Mouse (Mus musculus): ENCODE measurements around the gene Dnal1. TPM values are rescaled to one million over a fixed set of nuclear protein-coding genes. Genes with fewer than 3 reads are reported as not detected.

Gene Dnal1
- polyA plus RNA-seq, 1 experiment from 2014 or later, result 4.9 TPM

DNA sequence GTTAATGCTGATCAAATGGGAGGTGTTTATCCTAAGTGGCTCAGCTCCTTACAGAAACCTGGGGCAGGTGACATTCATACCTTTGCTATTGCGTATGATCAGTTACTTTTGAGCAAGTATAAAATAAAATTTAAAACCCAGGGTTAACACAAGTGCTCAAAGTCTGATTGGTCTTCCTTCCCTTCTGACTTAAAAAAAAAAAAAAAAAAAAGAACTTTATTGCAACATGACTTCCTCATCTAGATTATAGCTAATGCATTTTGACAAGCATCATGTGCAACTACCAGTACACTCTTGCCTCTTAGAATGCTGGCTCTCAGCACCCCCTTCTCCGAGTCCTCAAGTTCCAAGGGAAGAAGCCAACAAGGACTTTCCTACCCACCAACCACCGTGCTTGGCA is 58.0 kb downstream of the Dnal1 start:
- Histone ChIP-seq H3K4me2 (no peak overlapping the region), H3K9me3 (no peaks in the 10 kb centered on the region), H3K9ac (no peak overlapping the region), H3K4me3 (no peak overlapping the region), H3K27me3 (no peaks in the 10 kb centered on the region), H3K27ac (replicated peaks) (no peak overlapping the region), H3K36me3 (peaks cover 29% of the 10 kb centered on the region), H3K4me1 (replicated peaks) (peaks cover 26% of the 10 kb centered on the region)
- no peak for ATAC-seq (ENCODE audit: low read depth)
- 96% methylated on average over 3 of the region's 3 CpGs for WGBS

DNA sequence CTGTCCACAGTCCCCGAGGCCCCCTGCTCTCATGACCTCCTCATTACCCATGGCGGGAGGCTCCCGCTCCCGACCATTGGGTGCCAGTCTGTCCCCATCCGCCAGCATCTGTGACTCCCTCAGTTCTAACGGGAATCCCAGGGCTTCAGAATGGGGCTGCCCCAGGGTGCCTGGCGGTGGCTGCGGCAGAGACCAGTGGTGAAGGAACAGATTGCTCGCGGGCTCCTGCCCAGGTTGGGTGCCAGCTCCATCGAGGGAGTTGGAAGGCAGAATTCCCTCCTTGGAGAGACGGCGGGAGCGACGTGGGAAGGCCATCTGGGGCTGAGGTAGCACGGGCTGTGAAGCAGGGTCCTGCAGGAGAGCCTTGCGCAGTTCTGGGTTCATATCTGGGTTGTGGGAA is 58.7 kb downstream of the Dnal1 start:
- no peak overlapping the region for H3K27ac ChIP-seq (replicated peaks)
- no peak overlapping the region for H3K9ac ChIP-seq
- no peak overlapping the region for H3K4me3 ChIP-seq
- peaks cover 29% of the 10 kb centered on the region for H3K36me3 ChIP-seq
- no peaks in the 10 kb centered on the region for H3K27me3 ChIP-seq
- H3K4me1 ChIP-seq (replicated peaks), result peaks cover 33% of the 10 kb centered on the region
- H3K4me2 ChIP-seq, result no peak overlapping the region
- H3K9me3 ChIP-seq, result no peaks in the 10 kb centered on the region
- WGBS, result 87% methylated on average over 17 of the region's 17 CpGs
- no peak for ATAC-seq (ENCODE audit: low read depth)

DNA sequence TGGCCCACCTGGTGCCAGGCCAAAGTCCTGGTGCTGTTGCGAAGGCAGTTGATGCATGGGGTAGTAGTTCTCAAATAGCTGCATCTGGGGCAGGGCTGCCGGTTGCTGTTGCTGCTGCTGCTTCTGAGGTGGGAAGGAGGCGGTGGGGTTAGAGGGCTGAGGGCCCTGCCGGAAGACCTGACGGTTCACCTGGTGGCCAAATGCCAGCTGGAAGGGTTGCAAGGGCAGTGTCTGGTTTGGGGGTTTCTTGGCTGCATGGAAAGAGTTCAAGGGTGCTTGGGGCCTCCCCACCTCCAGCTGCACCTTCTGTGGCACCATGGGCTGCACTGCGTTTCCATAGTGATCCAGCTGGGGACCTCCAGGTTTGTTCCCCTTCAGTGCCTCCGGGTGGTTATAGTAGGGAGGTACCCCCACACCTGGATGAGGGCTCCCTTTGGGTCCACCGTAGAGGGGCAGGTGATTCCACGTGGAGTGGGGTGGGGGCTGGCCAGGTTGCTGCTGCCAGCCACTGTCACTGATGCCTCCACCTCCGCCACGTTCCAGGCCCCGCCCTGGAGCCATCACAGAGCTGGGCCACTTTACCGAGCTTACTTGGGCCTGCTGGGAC is 59.2 kb downstream of the Dnal1 start:
- Histone ChIP-seq H3K4me1 (replicated peaks) (peaks cover 37% of the 10 kb centered on the region), H3K36me3 (peaks cover 29% of the 10 kb centered on the region), H3K27ac (replicated peaks) (no peak overlapping the region), H3K9ac (no peak overlapping the region), H3K4me3 (no peak overlapping the region), H3K27me3 (no peaks in the 10 kb centered on the region), H3K9me3 (no peaks in the 10 kb centered on the region), H3K4me2 (no peak overlapping the region)
- WGBS, result 93% methylated on average over 13 of the region's 13 CpGs
- ATAC-seq (ENCODE audit: low read depth), result no peak

DNA sequence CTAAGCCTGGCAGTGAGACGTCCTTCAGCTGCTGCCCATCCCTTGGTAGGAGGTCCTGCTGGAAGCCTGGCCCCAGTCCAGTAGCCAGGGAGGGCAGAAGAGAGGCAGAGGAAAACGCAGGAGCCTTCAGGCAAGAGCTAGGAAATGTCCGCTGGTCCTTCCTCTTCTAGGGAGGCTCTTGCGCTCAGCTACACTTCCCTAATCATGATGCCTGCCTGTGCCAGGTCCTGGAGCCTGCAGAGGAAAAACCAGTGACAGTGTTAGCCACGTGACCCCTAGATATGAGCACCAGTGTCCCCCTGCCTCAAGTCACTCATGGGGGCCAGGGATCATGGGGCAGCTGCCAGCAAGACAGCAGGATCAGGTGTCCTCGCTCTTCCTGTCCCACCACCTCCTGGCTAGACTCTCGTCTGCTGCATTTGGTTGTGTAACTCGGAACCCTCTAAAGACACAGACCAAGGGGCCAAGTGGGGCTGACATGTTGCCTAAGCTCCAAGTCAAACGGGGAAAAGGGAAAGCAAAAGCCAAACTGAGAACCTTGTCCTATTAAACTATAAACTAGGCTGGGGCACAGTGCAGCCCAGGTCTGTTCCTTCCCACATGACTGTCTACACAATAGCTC is 60.1 kb downstream of the Dnal1 start:
- H3K4me2 ChIP-seq, result no peak overlapping the region
- ATAC-seq (ENCODE audit: low read depth), result no peak
- peaks cover 46% of the 10 kb centered on the region for H3K4me1 ChIP-seq (replicated peaks)

DNA sequence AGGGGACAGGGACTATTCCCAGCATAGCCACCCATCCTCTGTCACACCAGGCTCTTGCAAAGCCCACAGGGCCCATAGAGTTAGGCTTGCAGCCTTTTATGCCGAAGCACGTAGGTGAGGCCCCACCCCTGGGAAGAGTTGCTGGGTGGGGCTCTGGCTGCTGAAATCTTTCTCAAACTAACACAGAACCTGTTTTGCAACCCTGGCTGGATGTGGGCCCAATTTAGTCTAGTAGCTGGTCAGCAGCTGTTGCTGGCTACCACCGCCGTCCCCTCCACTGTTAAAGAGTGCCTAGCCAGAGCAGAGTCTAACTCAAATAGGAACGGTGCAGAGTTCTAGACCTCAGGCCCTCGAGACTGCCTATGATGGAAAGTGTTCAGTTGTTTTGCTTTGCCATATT is 60.7 kb downstream of the Dnal1 start:
- Histone ChIP-seq H3K4me3 (no peak overlapping the region), H3K9ac (no peak overlapping the region), H3K27ac (replicated peaks) (peak overlapping the region; percentile 96; the same call in 1 of the 2 replicates), H3K36me3 (peaks cover 29% of the 10 kb centered on the region), H3K9me3 (no peaks in the 10 kb centered on the region), H3K4me2 (peak overlapping the region; percentile 69; the same call in 1 of the 2 replicates), H3K4me1 (replicated peaks) (peaks cover 50% of the 10 kb centered on the region), H3K27me3 (no peaks in the 10 kb centered on the region)
- 86% methylated on average over 6 of the region's 6 CpGs for WGBS
- no peak for ATAC-seq (ENCODE audit: low read depth)

More for the DNA sequence above, 60.1 kb downstream of the Dnal1 start:
- no peaks in the 10 kb centered on the region for H3K27me3 ChIP-seq
- no peaks in the 10 kb centered on the region for H3K9me3 ChIP-seq
- peak overlapping the region; percentile 96; the same call in 1 of the 2 replicates for H3K27ac ChIP-seq (replicated peaks)
- H3K9ac ChIP-seq, result no peak overlapping the region
- H3K4me3 ChIP-seq, result no peak overlapping the region
- peaks cover 29% of the 10 kb centered on the region for H3K36me3 ChIP-seq
- WGBS, result 85% methylated on average over 9 of the region's 9 CpGs

DNA sequence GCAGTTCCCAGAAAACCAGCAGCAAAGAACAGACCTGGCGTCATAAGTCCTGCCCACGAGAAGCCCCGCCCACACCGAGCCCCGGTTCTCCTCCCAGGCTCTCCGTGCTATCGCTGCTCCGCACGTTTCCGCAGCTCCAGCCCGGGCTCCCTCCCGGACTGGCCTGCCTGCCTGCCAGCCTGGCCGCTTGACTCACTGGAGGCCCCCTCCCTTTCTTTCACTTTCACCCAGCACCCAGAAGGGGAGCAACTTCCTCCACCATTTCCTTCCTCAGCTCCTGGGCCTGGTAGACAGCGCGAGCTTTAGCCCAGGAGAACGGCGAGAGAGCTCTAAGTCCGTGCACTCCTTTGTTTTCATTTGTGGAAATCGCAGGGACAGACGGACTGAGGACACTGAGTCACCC is 61.5 kb downstream of the Dnal1 start:
- Histone ChIP-seq H3K4me1 (replicated peaks) (peaks cover 58% of the 10 kb centered on the region), H3K9me3 (no peaks in the 10 kb centered on the region), H3K9ac (peak overlapping the region; percentile 78), H3K27me3 (no peaks in the 10 kb centered on the region), H3K4me3 (peak overlapping the region; percentile 44), H3K27ac (replicated peaks) (peak overlapping the region; percentile 96), H3K4me2 (peak overlapping the region; percentile 69), H3K36me3 (peaks cover 29% of the 10 kb centered on the region)
- WGBS, result 1% methylated on average over 20 of the region's 20 CpGs
- peak; percentile 75 for ATAC-seq (ENCODE audit: low read depth)

DNA sequence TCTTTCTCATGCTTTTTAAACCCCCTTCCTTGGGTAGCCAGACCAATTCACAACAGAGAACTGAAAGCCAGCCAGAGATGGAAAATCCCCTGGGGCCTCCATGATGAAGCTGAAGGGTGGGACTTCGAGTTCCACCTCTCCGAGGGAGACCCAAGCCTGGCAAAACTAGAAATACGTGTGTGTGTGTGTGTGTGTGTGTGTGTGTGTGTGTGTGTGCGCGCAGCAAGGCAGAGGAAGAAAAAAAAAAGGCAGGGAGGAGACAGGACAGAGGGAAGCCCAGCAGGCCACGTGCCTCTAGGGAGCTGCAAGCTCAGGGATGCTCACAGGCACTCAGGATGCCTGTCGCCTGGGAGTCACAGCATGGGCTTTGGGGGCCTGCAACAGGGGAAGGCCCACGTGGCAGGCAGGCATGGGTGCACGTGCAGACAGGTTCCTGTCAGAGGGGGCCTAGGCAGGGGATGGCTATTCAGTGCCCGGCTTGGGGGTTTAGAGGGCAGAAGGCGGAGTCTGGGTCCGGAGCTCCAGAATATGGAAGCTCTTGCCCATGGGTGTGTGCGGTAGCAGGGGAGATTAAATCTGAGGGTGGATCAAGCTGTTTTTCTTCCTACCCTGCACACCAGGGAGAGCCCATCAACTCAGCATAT is 62.1 kb downstream of the Dnal1 start:
- peaks cover 64% of the 10 kb centered on the region for H3K4me1 ChIP-seq (replicated peaks)
- H3K27ac ChIP-seq (replicated peaks), result peak overlapping the region; percentile 96
- H3K4me2 ChIP-seq, result peak overlapping the region; percentile 69
- peak overlapping the region; percentile 44 for H3K4me3 ChIP-seq
- peak; percentile 22; the same call in 1 of the 2 replicates for ATAC-seq (ENCODE audit: low read depth)
- no peaks in the 10 kb centered on the region for H3K27me3 ChIP-seq
- WGBS, result 5% methylated on average over 13 of the region's 13 CpGs
- H3K36me3 ChIP-seq, result peaks cover 25% of the 10 kb centered on the region
- H3K9ac ChIP-seq, result peak overlapping the region; percentile 78
- no peaks in the 10 kb centered on the region for H3K9me3 ChIP-seq

DNA sequence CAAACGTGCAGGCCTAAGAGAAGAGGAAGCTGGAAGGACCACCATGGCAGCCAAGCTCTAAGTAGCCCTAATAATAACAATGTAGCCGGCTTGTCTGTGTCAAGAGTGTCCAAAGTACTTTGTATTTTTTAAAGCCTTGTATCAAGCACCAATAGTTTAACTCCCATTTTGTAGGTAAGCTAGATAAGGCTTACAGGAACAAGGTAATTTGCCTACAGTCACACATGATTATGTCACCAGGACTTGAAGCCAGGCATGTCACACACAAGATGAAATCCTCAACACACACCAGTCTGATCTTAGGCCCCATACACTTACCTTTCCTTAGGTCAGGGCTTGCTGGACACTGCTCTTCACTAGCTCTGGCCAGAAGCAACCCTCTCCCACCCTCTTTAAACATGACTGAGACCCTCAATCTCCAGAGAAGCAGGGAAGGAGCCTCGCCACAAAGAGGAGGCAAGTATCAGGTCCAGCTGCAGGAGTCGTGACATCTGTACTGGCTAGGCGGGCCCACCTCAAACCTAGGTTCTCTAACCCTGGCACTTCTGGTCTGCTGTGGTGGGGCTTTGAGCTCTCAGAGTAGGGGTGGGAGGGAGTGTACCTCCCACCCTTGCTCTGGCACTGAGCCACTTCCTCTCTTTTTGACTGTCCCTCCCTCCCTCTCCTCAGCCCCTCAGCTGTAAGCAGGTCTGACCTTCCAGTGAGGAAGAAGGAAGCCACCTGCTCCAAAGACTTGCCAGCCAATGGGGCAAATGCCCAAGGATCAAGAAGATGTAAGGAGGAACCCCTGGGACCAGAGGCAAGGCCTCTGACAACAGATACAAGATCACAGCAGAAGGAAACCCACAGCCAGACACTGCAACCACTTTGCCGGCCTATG is 63.0 kb downstream of the Dnal1 start:
- WGBS, result 42% methylated on average over 6 of the region's 6 CpGs
- Histone ChIP-seq H3K27me3 (no peaks in the 10 kb centered on the region), H3K4me3 (no peak overlapping the region), H3K9ac (peak overlapping the region; percentile 78; the same call in 1 of the 2 replicates), H3K9me3 (no peaks in the 10 kb centered on the region), H3K4me2 (no peak overlapping the region), H3K4me1 (replicated peaks) (peaks cover 73% of the 10 kb centered on the region), H3K27ac (replicated peaks) (peak overlapping the region; percentile 96), H3K36me3 (peaks cover 16% of the 10 kb centered on the region)
- no peak for ATAC-seq (ENCODE audit: low read depth)

DNA sequence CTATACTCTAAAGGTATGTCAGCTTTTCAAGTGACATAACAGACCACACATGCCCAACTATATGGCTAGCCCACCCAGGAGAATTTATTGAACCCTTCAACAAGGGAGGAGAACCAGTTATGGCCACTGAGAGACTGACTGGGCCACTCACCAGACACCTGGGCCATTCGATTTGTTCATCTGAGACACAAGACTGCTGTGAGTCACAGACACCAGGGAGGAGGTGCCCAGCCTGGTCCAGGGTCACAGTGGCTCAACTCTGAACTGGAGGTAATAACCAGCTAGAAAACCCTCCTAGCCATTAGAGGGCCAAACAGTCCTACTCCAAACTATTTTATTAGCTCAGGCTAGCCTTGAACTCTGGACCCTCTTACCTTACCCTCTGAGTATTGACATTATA is 63.9 kb downstream of the Dnal1 start:
- Histone ChIP-seq H3K27me3 (no peaks in the 10 kb centered on the region), H3K36me3 (peaks cover 9% of the 10 kb centered on the region), H3K4me1 (replicated peaks) (peaks cover 80% of the 10 kb centered on the region), H3K9me3 (no peaks in the 10 kb centered on the region), H3K4me2 (no peak overlapping the region), H3K27ac (replicated peaks) (peak overlapping the region; percentile 96; the same call in 1 of the 2 replicates), H3K9ac (no peak overlapping the region), H3K4me3 (no peak overlapping the region)
- 30% methylated on average over 1 of the region's 1 CpGs for WGBS
- no peak for ATAC-seq (ENCODE audit: low read depth)

DNA sequence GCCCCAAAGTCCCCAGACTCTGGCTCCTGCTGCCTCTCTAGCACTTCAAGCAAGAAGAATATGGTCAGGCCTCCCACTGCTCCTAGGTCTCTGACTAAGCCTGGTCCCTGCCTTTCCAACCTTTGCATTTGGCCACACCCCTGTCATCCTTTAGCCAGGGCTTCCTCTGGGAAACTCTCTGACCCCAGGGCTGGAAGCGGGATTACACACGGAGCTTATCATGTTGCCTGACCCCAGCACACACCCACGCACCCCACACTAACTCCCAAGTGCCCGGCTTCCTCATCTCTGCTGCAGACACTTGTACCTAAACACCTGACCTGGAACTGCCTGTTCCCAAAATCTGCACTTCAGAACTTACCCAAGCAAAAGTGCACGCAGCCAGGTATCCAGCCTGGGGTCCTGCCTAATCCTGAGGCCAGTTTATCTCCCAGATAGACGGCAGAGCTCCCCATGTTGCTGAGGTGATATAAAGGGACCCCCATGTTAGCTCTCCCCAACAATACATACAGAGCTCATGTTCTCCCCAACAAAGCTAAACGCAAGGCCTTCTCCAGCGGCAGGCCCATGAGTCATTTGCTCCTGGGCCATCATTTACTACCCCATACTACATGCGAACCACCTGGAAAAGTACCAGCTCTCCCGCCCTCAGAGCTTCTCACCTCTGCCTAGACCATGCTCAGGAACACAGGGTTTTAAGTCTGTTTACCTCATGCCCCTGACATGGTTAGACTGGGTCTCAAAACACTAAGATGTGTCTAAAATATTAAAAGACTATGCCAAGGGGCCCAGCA is 64.7 kb downstream of the Dnal1 start:
- no peak overlapping the region for H3K4me2 ChIP-seq
- H3K36me3 ChIP-seq, result peaks cover under 1% of the 10 kb centered on the region; the same call in 1 of the 2 replicates
- H3K9me3 ChIP-seq, result no peaks in the 10 kb centered on the region
- H3K4me1 ChIP-seq (replicated peaks), result peaks cover 80% of the 10 kb centered on the region
- H3K4me3 ChIP-seq, result no peak overlapping the region
- WGBS, result 72% methylated on average over 10 of the region's 10 CpGs
- no peak overlapping the region for H3K27ac ChIP-seq (replicated peaks)
- no peaks in the 10 kb centered on the region for H3K27me3 ChIP-seq
- no peak for ATAC-seq (ENCODE audit: low read depth)
- no peak overlapping the region for H3K9ac ChIP-seq

DNA sequence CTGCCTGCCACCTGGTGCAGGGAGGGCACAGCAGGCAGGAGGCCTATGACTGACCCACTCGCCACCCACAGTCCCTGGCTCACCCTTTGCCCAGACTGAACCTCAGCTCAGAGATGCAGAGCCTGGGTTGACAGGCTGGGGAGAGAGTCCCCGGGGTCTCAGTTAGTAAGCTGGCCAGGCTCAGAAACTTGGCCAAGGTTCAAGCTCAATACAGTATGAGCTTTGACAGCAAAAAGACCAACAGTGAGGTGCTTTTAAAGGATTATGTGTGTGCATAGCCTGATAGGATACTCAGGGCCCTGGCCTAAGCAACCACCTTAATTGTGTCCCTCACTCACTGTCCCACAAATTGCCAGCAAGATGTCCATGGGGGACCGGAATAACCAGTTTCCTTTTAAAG is 65.9 kb downstream of the Dnal1 start:
- Histone ChIP-seq H3K9ac (0 out of 2 replicates have a peak overlapping the region, but pooled peaks have one; percentile 43), H3K36me3 (no peaks in the 10 kb centered on the region), H3K4me3 (no peak overlapping the region), H3K27ac (replicated peaks) (peak overlapping the region; percentile 86), H3K9me3 (no peaks in the 10 kb centered on the region), H3K4me2 (no peak overlapping the region), H3K27me3 (no peaks in the 10 kb centered on the region), H3K4me1 (replicated peaks) (peaks cover 82% of the 10 kb centered on the region)
- WGBS, result 67% methylated on average over 3 of the region's 3 CpGs
- ATAC-seq (ENCODE audit: low read depth), result no peak
